ENCODE assay signal across 20 mouse cellular contexts in genomic region chr2:38977837-38978236, GRCm38 (mm10). TPM values are rescaled to one million over a fixed set of nuclear protein-coding genes. Genes with fewer than 3 reads are reported as not detected.
A peak's percentile ranks its signal among the peaks of the same experiment; 100 is the strongest.
DNase-seq lines count a peak whose midpoint lies in the region; ATAC-seq and TF ChIP-seq lines count a peak whose summit lies in the region.
"Had no signal": no experiment of that assay in that cellular context is flagged by ENCODE, and none has a peak within 500 bp of the region (broad histone marks: within the 10 kb centered on the region; RNA-seq: fewer than 3 reads in every experiment).

No protein-coding gene starts in this region.

- H3K4me3 ChIP-seq in hindbrain, embryonic 10.5 days = no peak overlapping the region
- no peak overlapping the region for H3K4me3 ChIP-seq in hindbrain, embryonic 12.5 days
- no peak overlapping the region for H3K4me3 ChIP-seq in midbrain, embryonic 10.5 days
- H3K4me3 ChIP-seq in midbrain, postnatal 0 days (ENCODE audit: low read depth, low read length) = no peak overlapping the region
- H3K4me3 ChIP-seq: embryonic facial prominence, embryonic 12.5 days; heart, embryonic 10.5 days had no signal

- no peak for TF ChIP-seq CTCF in midbrain, postnatal 0 days (IDR thresholded peaks at IDR 0.05)

- no peak overlapping the region for H3K4me2 ChIP-seq in hindbrain, embryonic 12.5 days (replicated peaks)
- no peak overlapping the region for H3K4me2 ChIP-seq in midbrain, postnatal 0 days (ENCODE audit: low read depth, low read length, poor library complexity, severe bottlenecking)
- H3K4me2 ChIP-seq: embryonic facial prominence, embryonic 12.5 days had no signal

- no peaks in the 10 kb centered on the region for H3K36me3 ChIP-seq in hindbrain, embryonic 10.5 days
- H3K36me3 ChIP-seq in hindbrain, embryonic 12.5 days = no peaks in the 10 kb centered on the region
- H3K36me3 ChIP-seq in midbrain, embryonic 10.5 days = no peaks in the 10 kb centered on the region
- H3K36me3 ChIP-seq in midbrain, postnatal 0 days (ENCODE audit: insufficient read depth, low read length) = no peaks in the 10 kb centered on the region
- H3K36me3 ChIP-seq: embryonic facial prominence, embryonic 12.5 days; heart, embryonic 10.5 days had no signal

- WGBS in hindbrain, embryonic 10.5 days = 64% methylated on average over 4 of the region's 4 CpGs
- WGBS in hindbrain, embryonic 12.5 days = 65% methylated on average over 4 of the region's 4 CpGs
- 73% methylated on average over 4 of the region's 4 CpGs for WGBS in midbrain, embryonic 10.5 days
- 48% methylated on average over 4 of the region's 4 CpGs for WGBS in midbrain, postnatal 0 days

- peak overlapping the region; percentile 12; the same call in 1 of the 2 replicates for H3K27ac ChIP-seq in hindbrain, embryonic 10.5 days
- H3K27ac ChIP-seq in hindbrain, embryonic 12.5 days = no peak overlapping the region
- 0 out of 2 replicates have a peak overlapping the region, but pooled peaks have one; percentile 17 for H3K27ac ChIP-seq in midbrain, embryonic 10.5 days (replicated peaks)
- H3K27ac ChIP-seq in midbrain, postnatal 0 days (ENCODE audit: low read depth, low read length) = no peak overlapping the region
- H3K27ac ChIP-seq: embryonic facial prominence, embryonic 12.5 days; heart, embryonic 10.5 days had no signal

- no peaks in the 10 kb centered on the region for H3K27me3 ChIP-seq in hindbrain, embryonic 10.5 days (ENCODE audit: insufficient read depth, poor library complexity, severe bottlenecking)
- peaks cover 4% of the 10 kb centered on the region; the same call in 1 of the 2 replicates for H3K27me3 ChIP-seq in hindbrain, embryonic 12.5 days
- no peaks in the 10 kb centered on the region for H3K27me3 ChIP-seq in midbrain, embryonic 10.5 days (ENCODE audit: low read depth, poor library complexity, severe bottlenecking)
- no peaks in the 10 kb centered on the region for H3K27me3 ChIP-seq in midbrain, postnatal 0 days (ENCODE audit: insufficient read depth, low read length)
- H3K27me3 ChIP-seq: embryonic facial prominence, embryonic 12.5 days had no signal

- no peak for ATAC-seq in hindbrain, embryonic 12.5 days (ENCODE audit: low FRiP score)
- ATAC-seq in midbrain, postnatal 0 days (ENCODE audit: low FRiP score) = no peak
- ATAC-seq: forebrain, embryonic 16.5 days; intestine, postnatal 0 days had no signal

- peaks cover 14% of the 10 kb centered on the region for H3K4me1 ChIP-seq in hindbrain, embryonic 10.5 days (replicated peaks)
- H3K4me1 ChIP-seq in hindbrain, embryonic 12.5 days = no peaks in the 10 kb centered on the region; the same call in 1 of the 2 replicates
- peaks cover 4% of the 10 kb centered on the region; the same call in 1 of the 2 replicates for H3K4me1 ChIP-seq in midbrain, embryonic 10.5 days
- H3K4me1 ChIP-seq in midbrain, postnatal 0 days (ENCODE audit: insufficient read depth, low read length) = no peaks in the 10 kb centered on the region
- H3K4me1 ChIP-seq: embryonic facial prominence, embryonic 12.5 days had no signal

- no peaks in the 10 kb centered on the region for H3K9me3 ChIP-seq in hindbrain, embryonic 10.5 days
- no peaks in the 10 kb centered on the region for H3K9me3 ChIP-seq in hindbrain, embryonic 12.5 days (replicated peaks)
- no peaks in the 10 kb centered on the region for H3K9me3 ChIP-seq in midbrain, embryonic 10.5 days (replicated peaks)
- no peaks in the 10 kb centered on the region for H3K9me3 ChIP-seq in midbrain, postnatal 0 days (ENCODE audit: low read length)
- H3K9me3 ChIP-seq: embryonic facial prominence, embryonic 12.5 days; heart, embryonic 10.5 days had no signal

- H3K9ac ChIP-seq in hindbrain, embryonic 12.5 days = no peak overlapping the region
- no peak overlapping the region for H3K9ac ChIP-seq in midbrain, postnatal 0 days (replicated peaks; ENCODE audit: low read length, poor library complexity, severe bottlenecking)
- H3K9ac ChIP-seq: embryonic facial prominence, embryonic 12.5 days had no signal

- no peak for DNase-seq in hindbrain, embryonic 10.5 days (ENCODE audit: low spot score)
- no peak for DNase-seq in midbrain, embryonic 10.5 days (ENCODE audit: low spot score)
- DNase-seq in midbrain, postnatal 0 days (ENCODE audit: low spot score) = no peak
- DNase-seq in fibroblast of lung, adult 2 months (ENCODE audit: low read depth) = peak; percentile 42
- DNase-seq in layer of hippocampus, adult 18-20 months (ENCODE audit: low spot score in 2 of 2) = no peak
- DNase-seq: adrenal gland, adult 8-10 months; cerebellum, adult 11 months; cerebellum, adult 8-10 months; cerebellum, postnatal 14 days; embryo, embryonic 11 days; gastrocnemius, postnatal 10 days; heart, adult 18-20 months; heart, postnatal 10 days; heart, postnatal 4 days had no signal

RNA-seq across cellular contexts. Expression of gene Wdr38, which starts 19.4 kb away (rescaled TPM):
- 1.4 and 1.8 TPM in 2 replicates for polyA plus RNA-seq in hindbrain, embryonic 10.5 days (2016; fragmentation: Nextera tagmentation; extraction: Ambion mirVana)
- polyA plus RNA-seq in hindbrain, embryonic 12.5 days (2016; fragmentation: Nextera tagmentation; extraction: Ambion mirVana) = 2.1 and 2.2 TPM in 2 replicates
- 1.9 and 2.2 TPM in 2 replicates for polyA plus RNA-seq in midbrain, embryonic 10.5 days (2016; fragmentation: Nextera tagmentation; extraction: Ambion mirVana)
- 0.71 and 3.4 TPM in 2 replicates for total RNA-seq in midbrain, postnatal 0 days (2014; rRNA removed)
- polyA plus RNA-seq in midbrain, postnatal 0 days (2015; fragmentation: Nextera tagmentation; extraction: Ambion mirVana) = 0.49 and 0.72 TPM in 2 replicates
- under 1 TPM; 0.71 to 0.79 TPM for total RNA-seq in layer of hippocampus, adult 18-20 months (2021)

RNA-seq across cellular contexts. Expression of gene Arpc5l, which starts 27.3 kb away (rescaled TPM):
- 133 and 137 TPM in 2 replicates for polyA plus RNA-seq in hindbrain, embryonic 10.5 days (2016; fragmentation: Nextera tagmentation; extraction: Ambion mirVana)
- 127 and 129 TPM in 2 replicates for polyA plus RNA-seq in hindbrain, embryonic 12.5 days (2016; fragmentation: Nextera tagmentation; extraction: Ambion mirVana)
- 135 and 138 TPM in 2 replicates for polyA plus RNA-seq in midbrain, embryonic 10.5 days (2016; fragmentation: Nextera tagmentation; extraction: Ambion mirVana)
- 62.6 and 63.2 TPM in 2 replicates for total RNA-seq in midbrain, postnatal 0 days (2014; rRNA removed)
- polyA plus RNA-seq in midbrain, postnatal 0 days (2015; fragmentation: Nextera tagmentation; extraction: Ambion mirVana) = 162 and 177 TPM in 2 replicates
- 10 to 100 TPM; 91.3 to 96.4 TPM for total RNA-seq in layer of hippocampus, adult 18-20 months (2021)

RNA-seq across cellular contexts. Expression of gene Rpl35, which starts 27.6 kb away (rescaled TPM):
- 997 and 1,033 TPM in 2 replicates for polyA plus RNA-seq in hindbrain, embryonic 10.5 days (2016; fragmentation: Nextera tagmentation; extraction: Ambion mirVana)
- polyA plus RNA-seq in hindbrain, embryonic 12.5 days (2016; fragmentation: Nextera tagmentation; extraction: Ambion mirVana) = 899 and 939 TPM in 2 replicates
- 837 and 1,005 TPM in 2 replicates for polyA plus RNA-seq in midbrain, embryonic 10.5 days (2016; fragmentation: Nextera tagmentation; extraction: Ambion mirVana)
- 82.4 and 110 TPM in 2 replicates for total RNA-seq in midbrain, postnatal 0 days (2014; rRNA removed)
- polyA plus RNA-seq in midbrain, postnatal 0 days (2015; fragmentation: Nextera tagmentation; extraction: Ambion mirVana) = 566 and 596 TPM in 2 replicates
- total RNA-seq in layer of hippocampus, adult 18-20 months (2021) = 100 to 1,000 TPM; 283 to 295 TPM

RNA-seq across cellular contexts. Expression of gene Olfml2a, which starts 46.1 kb away (rescaled TPM):
- polyA plus RNA-seq in hindbrain, embryonic 10.5 days (2016; fragmentation: Nextera tagmentation; extraction: Ambion mirVana) = 1.7 and 2.1 TPM in 2 replicates
- 4.9 and 5.7 TPM in 2 replicates for polyA plus RNA-seq in hindbrain, embryonic 12.5 days (2016; fragmentation: Nextera tagmentation; extraction: Ambion mirVana)
- polyA plus RNA-seq in midbrain, embryonic 10.5 days (2016; fragmentation: Nextera tagmentation; extraction: Ambion mirVana) = 1.5 and 2.0 TPM in 2 replicates
- 10.0 and 10.6 TPM in 2 replicates for total RNA-seq in midbrain, postnatal 0 days (2014; rRNA removed)
- polyA plus RNA-seq in midbrain, postnatal 0 days (2015; fragmentation: Nextera tagmentation; extraction: Ambion mirVana) = 2.7 and 3.1 TPM in 2 replicates
- 1 to 10 TPM; 1.2 to 1.3 TPM for total RNA-seq in layer of hippocampus, adult 18-20 months (2021)
- total RNA-seq: common myeloid progenitor, adult 5-6 weeks had no signal

RNA-seq across cellular contexts. Expression of gene Nr6a1, which starts 50.3 kb away (rescaled TPM):
- 5.1 and 12.6 TPM in 2 replicates for polyA plus RNA-seq in hindbrain, embryonic 10.5 days (2016; fragmentation: Nextera tagmentation; extraction: Ambion mirVana)
- 3.1 and 3.8 TPM in 2 replicates for polyA plus RNA-seq in hindbrain, embryonic 12.5 days (2016; fragmentation: Nextera tagmentation; extraction: Ambion mirVana)
- 5.8 and 11.9 TPM in 2 replicates for polyA plus RNA-seq in midbrain, embryonic 10.5 days (2016; fragmentation: Nextera tagmentation; extraction: Ambion mirVana)
- total RNA-seq in midbrain, postnatal 0 days (2014; rRNA removed) = 4.9 and 11.5 TPM in 2 replicates
- 0.93 and 0.98 TPM in 2 replicates for polyA plus RNA-seq in midbrain, postnatal 0 days (2015; fragmentation: Nextera tagmentation; extraction: Ambion mirVana)
- 1 to 10 TPM; 7.2 to 8.5 TPM for total RNA-seq in layer of hippocampus, adult 18-20 months (2021)

Comparison
In these comparisons a context has a peak if more than half of its experiments do, and no peak if none do; other contexts are left out.
1. H3K27ac ChIP-seq: peak in hindbrain, embryonic 10.5 days (single experiment) and midbrain, embryonic 10.5 days (single experiment); none in hindbrain, embryonic 12.5 days (single experiment) and midbrain, postnatal 0 days (single experiment).